Mouse (Mus musculus) olfactory bulb, adult 2 months (tissue): ENCODE measurements at regions not wholly inside any gene's neighbourhood (a gene's known extent, or its start where the extent isn't known, plus 50 kb on each side); places are given as distances from the start of the nearest gene placed in this dataset.

Experiments
- CTCF ChIP-seq: fragments of 200-500 bp; IDR thresholded peaks from 2 replicates; pipeline ENCODE4 v1.5.1; 2012; ENCODE audit warnings: low read depth, mild to moderate bottlenecking, low read length, moderate library complexity; ENCODE audit not compliant: insufficient read depth
- POLR2A ChIP-seq: fragments of 200-500 bp; IDR thresholded peaks from 2 replicates; pipeline ENCODE4 v1.6.1; 2012; ENCODE audit warnings: mild to moderate bottlenecking, low read depth, low read length, moderate library complexity; ENCODE audit not compliant: insufficient read depth

DNA sequence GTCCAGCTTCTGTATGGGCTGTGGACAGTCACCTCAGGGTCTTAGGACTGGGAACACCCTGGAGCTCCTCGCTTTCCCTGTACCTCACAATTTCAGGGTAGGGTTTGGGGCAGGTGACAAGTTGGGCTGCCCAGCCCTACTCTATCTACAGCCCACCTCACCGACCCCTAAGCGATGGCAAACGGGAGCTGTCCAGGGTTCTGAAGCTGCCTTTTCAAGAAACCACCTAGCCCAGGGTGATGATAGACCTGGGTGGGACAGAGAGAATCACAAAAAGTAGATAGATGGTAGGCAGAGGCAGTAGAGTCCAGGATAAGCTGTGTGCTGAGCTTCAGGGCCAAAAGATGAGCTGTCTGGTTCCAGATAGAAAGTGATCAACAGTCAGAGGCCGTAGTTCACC is 479.7 kb upstream of the Zdhhc25 start:
- TF ChIP-seq POLR2A (no peak), CTCF (no peak)
